Mouse (Mus musculus) cerebellum, adult 2 months (tissue): ENCODE measurements at regions not wholly inside any gene's neighbourhood (a gene's known extent, or its start where the extent isn't known, plus 50 kb on each side); places are given as distances from the start of the nearest gene placed in this dataset.

Source experiments
- DNase-seq, 2 experiments: peaks; one replicate each; pipeline ENCODE4 v3.0.0; 2021
- H3K27ac ChIP-seq: fragments of 200-500 bp; 2 replicates; pipeline ENCODE4 v1.5.1; 2012; ENCODE audit warnings: low read length, control low read depth, inconsistent platforms; ENCODE audit not compliant: insufficient read depth
- H3K27me3 ChIP-seq: fragments of 200-500 bp; 2 replicates; pipeline ENCODE4 v1.6.1; 2012; ENCODE audit warnings: inconsistent platforms, mild to moderate bottlenecking, low read length, moderate library complexity; ENCODE audit not compliant: control insufficient read depth, insufficient read depth
- H3K4me1 ChIP-seq: fragments of 200-500 bp; 2 replicates; pipeline ENCODE4 v1.6.1; 2011; ENCODE audit warnings: low read length; ENCODE audit not compliant: control insufficient read depth, insufficient read depth
- H3K4me3 ChIP-seq: fragments of 200-500 bp; replicated peaks from 2 replicates; pipeline ENCODE3; 2011; ENCODE audit warnings: mild to moderate bottlenecking, low read depth, low read length, control low read depth; ENCODE audit not compliant: insufficient read depth
- CTCF ChIP-seq: fragments of 200-500 bp; IDR thresholded peaks from 2 replicates; pipeline ENCODE4 v1.5.1; 2011; ENCODE audit warnings: low read depth, mild to moderate bottlenecking, control low read depth, low read length, moderate library complexity, borderline replicate concordance; ENCODE audit not compliant: insufficient read depth
- POLR2A ChIP-seq: fragments of 200-500 bp; IDR thresholded peaks from 2 replicates; pipeline ENCODE4 v1.6.1; 2011; ENCODE audit warnings: low read length, control low read depth, borderline replicate concordance; ENCODE audit not compliant: insufficient read depth
- WGBS: fragments of 180-500 bp; shearing (Covaris S2); methylation state at CpG from one replicate; pipeline ENCODE4 v1.1.7; 2018; 5-methylcytosine and 5-hydroxymethylcytosine counted together

- DNase-seq = no peak
- no peaks in the 10 kb centered on the region for H3K4me1 ChIP-seq
- H3K4me3 ChIP-seq = no peak overlapping the region
- no peak for TF ChIP-seq POLR2A
- no peak for TF ChIP-seq CTCF
- no peak overlapping the region for H3K27ac ChIP-seq
- WGBS = 83% methylated on average over 8 of the region's 8 CpGs
- H3K27me3 ChIP-seq = no peaks in the 10 kb centered on the region
Observed at GRCm38 (mm10) chr5:12926289-12926688, 198.9 kb upstream of the Sema3a start.

GRCm38 (mm10) chr5:12927247-12927646 lies 198.0 kb upstream of the Sema3a start:
- TF ChIP-seq POLR2A (no peak), CTCF (no peak)
- no peak overlapping the region for H3K4me3 ChIP-seq
- H3K27me3 ChIP-seq = no peaks in the 10 kb centered on the region
- H3K27ac ChIP-seq = no peak overlapping the region
- WGBS = 90% methylated on average over 3 of the region's 3 CpGs
- no peaks in the 10 kb centered on the region for H3K4me1 ChIP-seq
- DNase-seq = no peak

- TF ChIP-seq CTCF (no peak), POLR2A (no peak)
- no peaks in the 10 kb centered on the region for H3K4me1 ChIP-seq
- H3K4me3 ChIP-seq = no peak overlapping the region
- no peaks in the 10 kb centered on the region for H3K27me3 ChIP-seq
- H3K27ac ChIP-seq = no peak overlapping the region
- peak in 1 of 2 experiments; percentile 1 for DNase-seq
- 50% methylated on average over 5 of the region's 5 CpGs for WGBS
Observed at GRCm38 (mm10) chr5:12937052-12937451, 188.2 kb upstream of the Sema3a start.

GRCm38 (mm10) chr5:12938162-12938852 lies 186.9 kb upstream of the Sema3a start:
- WGBS = 18% methylated on average over 2 of the region's 2 CpGs
- no peak overlapping the region for H3K4me3 ChIP-seq
- no peak overlapping the region for H3K27ac ChIP-seq
- H3K27me3 ChIP-seq = no peaks in the 10 kb centered on the region
- no peak for TF ChIP-seq POLR2A
- DNase-seq = no peak
- H3K4me1 ChIP-seq = no peaks in the 10 kb centered on the region

- no peak for TF ChIP-seq POLR2A
- no peak for TF ChIP-seq CTCF
- no peak overlapping the region for H3K4me3 ChIP-seq
- H3K27me3 ChIP-seq = no peaks in the 10 kb centered on the region
- H3K4me1 ChIP-seq = no peaks in the 10 kb centered on the region
- 85% methylated on average over 5 of the region's 5 CpGs for WGBS
- no peak overlapping the region for H3K27ac ChIP-seq
- DNase-seq = no peak
Observed at GRCm38 (mm10) chr5:12944554-12944953, 180.7 kb upstream of the Sema3a start.

- WGBS = 66% methylated on average over 2 of the region's 2 CpGs
- Histone ChIP-seq H3K27me3 (no peaks in the 10 kb centered on the region), H3K4me3 (no peak overlapping the region), H3K4me1 (no peaks in the 10 kb centered on the region), H3K27ac (no peak overlapping the region)
- DNase-seq = no peak
- TF ChIP-seq CTCF (no peak), POLR2A (no peak)
Observed at GRCm38 (mm10) chr5:12948472-12948871, 176.7 kb upstream of the Sema3a start.

- TF ChIP-seq POLR2A (no peak), CTCF (no peak)
- 19% methylated on average over 5 of the region's 5 CpGs for WGBS
- DNase-seq = no peak
- no peaks in the 10 kb centered on the region for H3K27me3 ChIP-seq
- no peaks in the 10 kb centered on the region for H3K4me1 ChIP-seq
- no peak overlapping the region for H3K27ac ChIP-seq
- H3K4me3 ChIP-seq = no peak overlapping the region
Observed at GRCm38 (mm10) chr5:12970987-12971386, 154.2 kb upstream of the Sema3a start.

GRCm38 (mm10) chr5:12973701-12974100 lies 151.5 kb upstream of the Sema3a start:
- WGBS = 87% methylated on average over 3 of the region's 3 CpGs
- DNase-seq = no peak
- Histone ChIP-seq H3K27ac (no peak overlapping the region), H3K4me3 (no peak overlapping the region), H3K4me1 (no peaks in the 10 kb centered on the region), H3K27me3 (no peaks in the 10 kb centered on the region)
- TF ChIP-seq CTCF (no peak), POLR2A (no peak)
